Mouse (Mus musculus) neural tube, embryonic 12.5 days (tissue): Measurements from ENCODE around the gene Pou2f3. TPM values are rescaled to one million over a fixed set of nuclear protein-coding genes. Genes with fewer than 3 reads are reported as not detected.

ENCODE experiments used
- ATAC-seq: fragments of 200-750 bp; cut with Nextera tagmentation; 2 replicates; pipeline ENCODE4 v1.8.0; 2017; ENCODE audit warnings: low read depth, mild to moderate bottlenecking, moderate TSS enrichment, moderate library complexity; ENCODE audit not compliant: low FRiP score
- H3K27ac ChIP-seq: fragments of 300-500 bp; sonication (generic); 2 replicates; pipeline ENCODE4 v1.5.1; 2016
- H3K27me3 ChIP-seq: fragments of 300-500 bp; sonication (generic); replicated peaks from 2 replicates; pipeline ENCODE4 v1.6.1; 2016; ENCODE audit warnings: mild to moderate bottlenecking
- H3K36me3 ChIP-seq: fragments of 300-500 bp; sonication (generic); 2 replicates; pipeline ENCODE4 v1.6.1; 2016; ENCODE audit warnings: mild to moderate bottlenecking
- H3K4me1 ChIP-seq: fragments of 300-500 bp; sonication (generic); 2 replicates; pipeline ENCODE4 v1.6.1; 2016
- H3K4me2 ChIP-seq: fragments of 300-500 bp; sonication (generic); replicated peaks from 2 replicates; pipeline ENCODE4 v1.6.1; 2016; ENCODE audit warnings: mild to moderate bottlenecking
- H3K4me3 ChIP-seq: fragments of 300-500 bp; sonication (generic); 2 replicates; pipeline ENCODE4 v1.5.1; 2016
- H3K9ac ChIP-seq: fragments of 300-500 bp; sonication (generic); 2 replicates; pipeline ENCODE4 v1.6.1; 2016; ENCODE audit warnings: mild to moderate bottlenecking
- H3K9me3 ChIP-seq: fragments of 300-500 bp; sonication (generic); 2 replicates; pipeline ENCODE4 v1.6.1; 2016; ENCODE audit warnings: mild to moderate bottlenecking
- WGBS: fragments of 180-500 bp; shearing (Covaris S2); methylation state at CpG from one replicate; pipeline ENCODE4 v1.1.7; 2016; 5-methylcytosine and 5-hydroxymethylcytosine counted together
- polyA plus RNA-seq: library from polyadenylated mRNA; unstranded; fragments of >200 nt; fragmentation: Nextera tagmentation; extraction: Ambion mirVana; gene quantifications from 2 replicates; pipeline ENCODE4 v1.2.1, GENCODE M21; 2016

Gene Pou2f3
- polyA plus RNA-seq, 1 experiment from 2014 or later, result not detected

DNA sequence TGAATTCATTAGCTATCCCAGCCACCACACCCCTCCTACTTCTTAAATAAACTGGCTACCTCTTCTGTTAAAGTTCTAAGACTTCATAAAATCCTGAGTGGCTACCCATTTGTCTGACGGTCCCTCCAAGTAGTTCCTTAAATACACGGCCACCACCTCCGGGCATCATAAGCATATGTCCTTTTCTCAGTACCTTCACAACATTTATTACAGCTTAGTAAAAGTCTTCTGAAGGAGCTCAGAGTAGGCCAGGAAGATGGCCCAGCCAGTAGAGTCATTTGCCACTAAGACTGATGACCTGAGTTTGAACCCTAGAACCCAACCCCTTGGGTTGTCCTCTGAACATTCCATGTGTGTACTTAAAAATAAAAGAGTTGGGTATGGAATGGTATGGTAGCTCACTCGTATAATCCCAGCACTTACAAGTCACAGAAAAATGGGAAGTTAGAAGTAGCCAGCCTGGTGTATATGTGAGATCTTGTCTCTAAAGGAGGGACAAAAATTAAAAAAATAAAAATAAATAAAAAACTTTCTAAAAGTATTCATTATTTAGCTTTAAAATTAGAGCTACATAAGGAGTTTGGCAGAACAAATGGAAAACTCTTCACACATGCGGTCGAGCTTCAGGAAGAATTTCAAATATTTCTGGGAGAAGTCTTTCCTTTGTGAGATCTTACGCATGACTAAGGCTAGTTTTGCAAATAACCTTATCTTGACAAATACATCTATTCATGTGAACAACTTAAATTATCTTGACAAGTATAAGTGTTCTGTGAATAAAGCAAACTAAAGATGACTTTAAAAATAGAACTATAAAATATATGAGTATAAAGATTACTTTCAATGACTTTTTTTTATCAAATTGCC is 125.4 kb downstream of the Pou2f3 start:
- no peak overlapping the region for H3K4me2 ChIP-seq
- H3K4me1 ChIP-seq, result no peaks in the 10 kb centered on the region
- no peak for ATAC-seq
- no peaks in the 10 kb centered on the region for H3K9me3 ChIP-seq
- H3K9ac ChIP-seq, result no peak overlapping the region
- H3K27me3 ChIP-seq, result no peaks in the 10 kb centered on the region
- H3K36me3 ChIP-seq, result no peaks in the 10 kb centered on the region
- no peak overlapping the region for H3K4me3 ChIP-seq
- H3K27ac ChIP-seq, result no peak overlapping the region
- WGBS, result 82% methylated on average over 7 of the region's 7 CpGs

DNA sequence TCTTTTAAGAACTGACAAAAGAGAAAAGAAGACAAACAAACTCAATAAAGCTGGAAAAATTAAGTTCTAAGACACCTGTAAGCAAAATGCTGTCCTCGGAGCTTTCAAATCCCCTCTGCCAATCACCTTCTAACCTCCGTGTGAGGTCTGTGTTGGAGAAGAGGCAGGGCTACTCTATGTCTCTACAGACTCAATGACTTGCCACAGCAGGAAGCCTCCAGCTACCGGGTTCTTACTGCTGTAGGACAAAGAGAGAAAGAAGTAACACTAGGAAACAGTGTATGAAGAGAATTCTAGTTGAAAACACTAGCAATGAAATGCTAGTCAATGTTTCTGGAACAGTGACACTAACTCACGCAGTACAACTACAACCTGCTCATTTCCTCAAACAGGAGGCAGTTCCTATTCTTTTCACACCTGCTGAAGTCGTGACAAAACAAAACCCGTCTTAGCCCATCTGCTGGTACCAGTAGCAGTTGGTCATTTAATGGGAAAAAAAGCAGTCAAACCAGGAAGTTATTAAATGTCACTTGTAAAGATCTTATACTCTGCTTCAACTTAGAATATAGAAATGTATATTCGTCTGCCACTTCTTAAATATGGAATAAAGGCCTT is 126.6 kb downstream of the Pou2f3 start:
- no peaks in the 10 kb centered on the region for H3K9me3 ChIP-seq
- H3K27ac ChIP-seq, result no peak overlapping the region
- no peak for ATAC-seq
- no peaks in the 10 kb centered on the region for H3K36me3 ChIP-seq
- no peak overlapping the region for H3K4me2 ChIP-seq
- H3K9ac ChIP-seq, result no peak overlapping the region
- no peaks in the 10 kb centered on the region for H3K4me1 ChIP-seq
- no peak overlapping the region for H3K4me3 ChIP-seq
- WGBS, result 27% methylated on average over 7 of the region's 7 CpGs
- no peaks in the 10 kb centered on the region for H3K27me3 ChIP-seq

DNA sequence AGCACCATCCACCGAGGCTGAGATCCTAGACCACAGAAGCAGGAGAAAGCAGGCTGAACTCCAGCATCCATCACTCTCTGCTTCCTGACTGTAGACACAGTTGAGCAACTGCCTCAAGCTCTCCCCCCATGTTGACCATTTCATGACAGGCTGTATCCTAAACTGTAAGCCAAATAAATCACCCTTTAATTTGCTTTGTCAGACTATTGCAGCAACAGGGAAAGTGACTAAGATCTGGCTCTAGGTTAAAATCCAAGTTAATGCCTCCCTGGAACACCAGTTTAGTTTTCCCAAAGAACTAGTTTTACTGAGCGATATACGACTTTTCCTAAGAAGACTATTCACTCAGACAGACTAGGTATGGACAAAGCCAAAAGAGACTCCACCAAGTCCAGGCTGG is 131.5 kb downstream of the Pou2f3 start:
- H3K9ac ChIP-seq, result no peak overlapping the region
- H3K4me3 ChIP-seq, result no peak overlapping the region
- H3K4me2 ChIP-seq, result no peak overlapping the region
- no peaks in the 10 kb centered on the region for H3K9me3 ChIP-seq
- WGBS, result 91% methylated on average over 3 of the region's 3 CpGs
- H3K27me3 ChIP-seq, result no peaks in the 10 kb centered on the region
- no peak overlapping the region for H3K27ac ChIP-seq
- no peaks in the 10 kb centered on the region for H3K4me1 ChIP-seq
- ATAC-seq, result no peak
- H3K36me3 ChIP-seq, result no peaks in the 10 kb centered on the region

DNA sequence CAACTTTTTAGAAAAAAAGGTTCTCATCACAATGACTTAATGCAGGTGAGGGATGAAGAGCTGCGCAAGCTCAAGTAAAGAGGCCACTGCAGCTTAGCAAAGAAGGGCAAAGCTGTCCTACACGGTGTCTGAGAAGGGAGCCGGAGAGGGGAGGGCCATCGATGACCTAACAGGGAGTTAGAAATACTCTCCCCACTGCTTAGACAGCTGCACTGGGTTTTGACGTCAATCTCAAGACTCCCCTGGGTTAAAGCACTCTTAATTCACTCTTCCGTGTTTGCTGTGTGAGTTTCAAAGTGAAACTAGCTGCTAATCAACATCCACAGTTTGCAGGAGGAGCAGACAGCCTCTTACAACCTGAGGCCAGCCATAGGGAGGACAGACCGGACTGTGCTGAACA is 134.0 kb downstream of the Pou2f3 start:
- ATAC-seq, result no peak
- H3K36me3 ChIP-seq, result no peaks in the 10 kb centered on the region
- H3K27me3 ChIP-seq, result no peaks in the 10 kb centered on the region
- peaks cover 4% of the 10 kb centered on the region; the same call in 1 of the 2 replicates for H3K4me1 ChIP-seq
- no peak overlapping the region for H3K27ac ChIP-seq
- H3K9me3 ChIP-seq, result no peaks in the 10 kb centered on the region
- no peak overlapping the region for H3K9ac ChIP-seq
- H3K4me3 ChIP-seq, result no peak overlapping the region
- no peak overlapping the region for H3K4me2 ChIP-seq
- 80% methylated on average over 7 of the region's 7 CpGs for WGBS

DNA sequence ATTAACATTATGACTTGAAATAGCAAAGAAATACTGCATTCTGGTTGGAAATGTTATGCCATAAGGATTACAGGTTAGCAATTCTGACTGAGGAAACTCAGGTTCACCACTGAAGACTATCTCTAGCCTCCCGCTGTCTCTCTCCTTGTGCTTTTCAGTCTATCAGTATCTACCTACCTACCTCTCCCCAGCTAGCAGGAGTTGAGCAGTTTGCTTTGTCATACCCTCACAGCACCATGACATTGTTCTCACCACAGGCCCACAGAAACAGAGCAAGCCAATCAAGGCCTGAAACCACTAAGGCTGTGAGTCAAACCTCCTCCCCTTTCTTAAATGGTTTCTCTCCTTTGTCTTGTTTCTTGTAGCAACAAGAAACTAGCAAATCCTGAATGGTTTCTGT is 135.6 kb downstream of the Pou2f3 start:
- no peak overlapping the region for H3K4me2 ChIP-seq
- no peak overlapping the region for H3K27ac ChIP-seq
- peaks cover 4% of the 10 kb centered on the region; the same call in 1 of the 2 replicates for H3K4me1 ChIP-seq
- H3K36me3 ChIP-seq, result no peaks in the 10 kb centered on the region
- no peak overlapping the region for H3K4me3 ChIP-seq
- no peak overlapping the region for H3K9ac ChIP-seq
- no peak for ATAC-seq
- H3K9me3 ChIP-seq, result no peaks in the 10 kb centered on the region
- H3K27me3 ChIP-seq, result no peaks in the 10 kb centered on the region
- 91% methylated on average over 1 of the region's 1 CpGs for WGBS

Other genes with a start within 250 kb of the Pou2f3 start
- gene Arhgef12, start 103.1 kb downstream of the Pou2f3 start, polyA plus RNA-seq, result 17.1 and 19.2 TPM in 2 replicates
- gene Tmem136, start 93.8 kb downstream of the Pou2f3 start, polyA plus RNA-seq, result 9.4 and 11.5 TPM in 2 replicates
- gene Oaf, start 29.5 kb upstream of the Pou2f3 start, polyA plus RNA-seq, result 37.2 and 40.0 TPM in 2 replicates
- gene Trim29, start 100.5 kb upstream of the Pou2f3 start, polyA plus RNA-seq, result 1.7 and 2.4 TPM in 2 replicates